Mouse (Mus musculus) lung, postnatal 0 days (tissue): Measurements from ENCODE around the gene Pgm5. TPM values are rescaled to one million over a fixed set of nuclear protein-coding genes. Genes with fewer than 3 reads are reported as not detected.
A peak's percentile ranks its signal among the peaks of the same experiment; 100 is the strongest.

Source experiments
- ATAC-seq: fragments of 200-750 bp; cut with Nextera tagmentation; 2 replicates; pipeline ENCODE4 v1.8.0; 2017; ENCODE audit warnings: moderate library complexity
- DNase-seq: peaks from one replicate; pipeline ENCODE4 v3.0.0-alpha.2; 2016; ENCODE audit warnings: low spot score
- H3K27ac ChIP-seq: fragments of 300-500 bp; sonication (generic); 2 replicates; pipeline ENCODE4 v1.5.1; 2014; ENCODE audit warnings: antibody characterized with exemption, mild to moderate bottlenecking, low read length, mixed read lengths
- H3K27me3 ChIP-seq: fragments of 300-500 bp; sonication (generic); replicated peaks from 2 replicates; pipeline ENCODE4 v1.6.1; 2014; ENCODE audit warnings: low read length, mixed read lengths; ENCODE audit not compliant: insufficient read depth
- H3K36me3 ChIP-seq: fragments of 300-500 bp; sonication (generic); 2 replicates; pipeline ENCODE4 v1.6.1; 2014; ENCODE audit warnings: low read length, mixed read lengths; ENCODE audit not compliant: insufficient read depth
- H3K4me1 ChIP-seq: fragments of 300-500 bp; sonication (generic); 2 replicates; pipeline ENCODE4 v1.6.1; 2014; ENCODE audit warnings: antibody characterized with exemption, low read depth, low read length, mixed read lengths; ENCODE audit not compliant: insufficient read depth
- H3K4me2 ChIP-seq: fragments of 300-500 bp; sonication (generic); replicated peaks from 2 replicates; pipeline ENCODE4 v1.6.1; 2014; ENCODE audit warnings: low read depth, mild to moderate bottlenecking, low read length, moderate library complexity, mixed read lengths
- H3K4me3 ChIP-seq: fragments of 300-500 bp; sonication (generic); 2 replicates; pipeline ENCODE4 v1.5.1; 2014; ENCODE audit warnings: low read depth, low read length
- H3K9ac ChIP-seq: fragments of 300-500 bp; sonication (generic); replicated peaks from 2 replicates; pipeline ENCODE4 v1.6.1; 2014; ENCODE audit warnings: low read depth, mild to moderate bottlenecking
- H3K9me3 ChIP-seq: fragments of 300-500 bp; sonication (generic); 2 replicates; pipeline ENCODE4 v1.6.1; 2016; ENCODE audit warnings: low read length, mixed read lengths
- CTCF ChIP-seq: IDR thresholded peaks from 2 replicates; pipeline ENCODE4 v1.5.1; 2016; ENCODE audit warnings: antibody characterized with exemption, mild to moderate bottlenecking
- EP300 ChIP-seq: IDR thresholded peaks from 2 replicates; pipeline ENCODE4 v1.6.1; 2016; ENCODE audit warnings: antibody characterized with exemption, mild to moderate bottlenecking, control low read depth
- WGBS: fragments of 180-500 bp; shearing (Covaris S2); extraction: QIAGEN DNeasy Blood & Tissue Kit; methylation state at CpG from one replicate; pipeline ENCODE4 v1.1.7; 2014; 5-methylcytosine and 5-hydroxymethylcytosine counted together
- polyA plus RNA-seq: library from polyadenylated mRNA; unstranded; fragments of >200 nt; fragmentation: Nextera tagmentation; extraction: Ambion mirVana; gene quantifications from 2 replicates; pipeline ENCODE4 v1.2.1, GENCODE M21; 2015

Gene Pgm5
- polyA plus RNA-seq, 1 experiment from 2014 or later = 3.4 TPM

- Histone ChIP-seq H3K9ac (no peak overlapping the region), H3K27me3 (no peaks in the 10 kb centered on the region), H3K4me2 (no peak overlapping the region), H3K36me3 (no peaks in the 10 kb centered on the region; the same call in 1 of the 2 replicates), H3K4me1 (no peaks in the 10 kb centered on the region), H3K9me3 (no peaks in the 10 kb centered on the region), H3K27ac (no peak overlapping the region), H3K4me3 (no peak overlapping the region)
- DNase-seq (no peak), ATAC-seq (no peak)
- WGBS = 82% methylated on average over 6 of the region's 6 CpGs
- TF ChIP-seq CTCF (no peak), EP300 (no peak)
Measured at GRCm38 (mm10) chr19:24742606-24743005, 119.0 kb downstream of the Pgm5 start.

GRCm38 (mm10) chr19:24738786-24739185 is 122.9 kb downstream of the Pgm5 start:
- H3K27me3 ChIP-seq = no peaks in the 10 kb centered on the region
- no peak for TF ChIP-seq CTCF
- TF ChIP-seq EP300 = no peak
- H3K36me3 ChIP-seq = no peaks in the 10 kb centered on the region; the same call in 1 of the 2 replicates
- no peaks in the 10 kb centered on the region for H3K9me3 ChIP-seq
- H3K4me2 ChIP-seq = no peak overlapping the region
- 77% methylated on average over 3 of the region's 3 CpGs for WGBS
- H3K27ac ChIP-seq = no peak overlapping the region
- no peak for DNase-seq
- H3K4me3 ChIP-seq = no peak overlapping the region
- ATAC-seq = no peak
- H3K9ac ChIP-seq = no peak overlapping the region
- H3K4me1 ChIP-seq = no peaks in the 10 kb centered on the region

- Histone ChIP-seq H3K4me3 (no peak overlapping the region), H3K27ac (no peak overlapping the region), H3K36me3 (no peaks in the 10 kb centered on the region; the same call in 1 of the 2 replicates), H3K4me2 (no peak overlapping the region), H3K27me3 (no peaks in the 10 kb centered on the region), H3K4me1 (no peaks in the 10 kb centered on the region), H3K9ac (no peak overlapping the region), H3K9me3 (no peaks in the 10 kb centered on the region)
- WGBS = 97% methylated on average over 5 of the region's 5 CpGs
- DNase-seq (no peak), ATAC-seq (no peak)
- TF ChIP-seq CTCF = no peak
- no peak for TF ChIP-seq EP300
Measured at GRCm38 (mm10) chr19:24738026-24738425, 123.6 kb downstream of the Pgm5 start.

- Histone ChIP-seq H3K9ac (no peak overlapping the region), H3K4me3 (no peak overlapping the region), H3K36me3 (no peaks in the 10 kb centered on the region; the same call in 1 of the 2 replicates), H3K4me1 (no peaks in the 10 kb centered on the region), H3K27ac (no peak overlapping the region), H3K9me3 (no peaks in the 10 kb centered on the region), H3K27me3 (no peaks in the 10 kb centered on the region), H3K4me2 (no peak overlapping the region)
- WGBS = 31% methylated on average over 6 of the region's 6 CpGs
- TF ChIP-seq EP300 = peak; percentile 47
- no peak for TF ChIP-seq CTCF
- DNase-seq (peak; percentile 67), ATAC-seq (peak; percentile 30)
Measured at GRCm38 (mm10) chr19:24735484-24736128, 126.0 kb downstream of the Pgm5 start.

- no peak for ATAC-seq
Measured at GRCm38 (mm10) chr19:24730661-24731060, 131.0 kb downstream of the Pgm5 start.

GRCm38 (mm10) chr19:24724362-24724761 is 137.3 kb downstream of the Pgm5 start:
- H3K27me3 ChIP-seq = no peaks in the 10 kb centered on the region
- TF ChIP-seq CTCF (no peak), EP300 (no peak)
- DNase-seq (no peak), ATAC-seq (no peak)
- H3K9ac ChIP-seq = no peak overlapping the region
- no peak overlapping the region for H3K27ac ChIP-seq
- H3K4me3 ChIP-seq = no peak overlapping the region
- no peaks in the 10 kb centered on the region for H3K36me3 ChIP-seq
- no peak overlapping the region for H3K4me2 ChIP-seq
- no peaks in the 10 kb centered on the region for H3K4me1 ChIP-seq
- H3K9me3 ChIP-seq = no peaks in the 10 kb centered on the region
- 80% methylated on average over 10 of the region's 10 CpGs for WGBS

More at GRCm38 (mm10) chr19:24730661-24731060, 131.0 kb downstream of the Pgm5 start:
- peak; percentile 65 for DNase-seq
- no peaks in the 10 kb centered on the region for H3K9me3 ChIP-seq
- 26% methylated on average over 5 of the region's 5 CpGs for WGBS
- TF ChIP-seq CTCF (no peak), EP300 (no peak)
- H3K4me3 ChIP-seq = no peak overlapping the region
- no peak overlapping the region for H3K27ac ChIP-seq
- H3K9ac ChIP-seq = no peak overlapping the region
- no peaks in the 10 kb centered on the region for H3K27me3 ChIP-seq
- H3K4me2 ChIP-seq = no peak overlapping the region
- H3K4me1 ChIP-seq = no peaks in the 10 kb centered on the region
- H3K36me3 ChIP-seq = no peaks in the 10 kb centered on the region
